12 mouse cellular contexts compared by ENCODE assay signal in genomic region chr12:116590076-116590475, GRCm38 (mm10).
"Had no signal": no experiment of that assay in that cellular context is flagged by ENCODE, and none has a peak within 500 bp of the region (broad histone marks: within the 10 kb centered on the region; RNA-seq: fewer than 3 reads in every experiment).

No protein-coding gene starts in this region.

- DNase-seq: left cerebral cortex, postnatal 4 days; liver; liver, embryonic 13.5 days; liver, postnatal 0 days; lung, adult 18-20 months; lung, adult 2 months; lung, embryonic 14.5 days; lung, postnatal 10 days; lung, postnatal 14 days; lung, postnatal 36 days; lung, postnatal 4 days; midbrain, embryonic 14.5 days had no signal
